Mouse (Mus musculus): ENCODE measurements around the gene Mrps2.
"Not testable (repeated sequence)": the region's sequence is repeated elsewhere in the genome, so short reads cannot be mapped to it uniquely, and the experiment has no call there.

Mrps2 gene

GRCm38 (mm10) chr2:28472011-28472410 is 4.1 kb downstream of the Mrps2 start:
- DNase-seq (ENCODE audit: extremely low spot score) = not testable (repeated sequence)

- not testable (repeated sequence) for DNase-seq (ENCODE audit: extremely low spot score)
Observed at GRCm38 (mm10) chr2:28477993-28478392, 10.1 kb downstream of the Mrps2 start.

- no peak for DNase-seq (ENCODE audit: extremely low spot score)
Observed at GRCm38 (mm10) chr2:28479208-28480204, 11.6 kb downstream of the Mrps2 start.

- DNase-seq (ENCODE audit: extremely low spot score) = no peak
Observed at GRCm38 (mm10) chr2:28483861-28484260, 16.0 kb downstream of the Mrps2 start.

- DNase-seq (ENCODE audit: extremely low spot score) = no peak
Observed at GRCm38 (mm10) chr2:28494521-28494920, 26.7 kb downstream of the Mrps2 start.

- DNase-seq (ENCODE audit: extremely low spot score) = no peak
Observed at GRCm38 (mm10) chr2:28495207-28495756, 27.4 kb downstream of the Mrps2 start.

- DNase-seq (ENCODE audit: extremely low spot score) = no peak
Observed at GRCm38 (mm10) chr2:28495801-28496595, 28.1 kb downstream of the Mrps2 start.

- no peak for DNase-seq (ENCODE audit: extremely low spot score)
Observed at GRCm38 (mm10) chr2:28496671-28497070, 28.8 kb downstream of the Mrps2 start, which contains the start of gene Gbgt1. Gbgt1 (plus strand) TSS chr2:28496891.

GRCm38 (mm10) chr2:28497561-28497960 is 29.7 kb downstream of the Mrps2 start:
- DNase-seq (ENCODE audit: extremely low spot score) = no peak

- DNase-seq (ENCODE audit: extremely low spot score) = no peak
Observed at GRCm38 (mm10) chr2:28498431-28498830, 30.6 kb downstream of the Mrps2 start.

- no peak for DNase-seq (ENCODE audit: extremely low spot score)
Observed at GRCm38 (mm10) chr2:28502987-28503386, 35.1 kb downstream of the Mrps2 start.

GRCm38 (mm10) chr2:28504676-28505075 is 36.8 kb downstream of the Mrps2 start:
- DNase-seq (ENCODE audit: extremely low spot score) = no peak

- DNase-seq (ENCODE audit: extremely low spot score) = no peak
Observed at GRCm38 (mm10) chr2:28505795-28506194, 37.9 kb downstream of the Mrps2 start, which contains the start of gene Gm10134. Gm10134 (plus strand) TSS chr2:28506095.

- no peak for DNase-seq (ENCODE audit: extremely low spot score)
Observed at GRCm38 (mm10) chr2:28506291-28506690, 38.4 kb downstream of the Mrps2 start.

GRCm38 (mm10) chr2:28511600-28511999 is 43.7 kb downstream of the Mrps2 start:
- not testable (repeated sequence) for DNase-seq (ENCODE audit: extremely low spot score)

- peak; percentile 73 for DNase-seq (ENCODE audit: extremely low spot score)
Observed at GRCm38 (mm10) chr2:28512798-28513401, 45.0 kb downstream of the Mrps2 start, which contains the start of gene Ralgds. Ralgds (plus strand) TSS chr2:28513125.

- DNase-seq (ENCODE audit: extremely low spot score) = peak; percentile 45
Observed at GRCm38 (mm10) chr2:28513431-28514370, 45.8 kb downstream of the Mrps2 start.

GRCm38 (mm10) chr2:28514489-28514888 is 46.6 kb downstream of the Mrps2 start:
- peak; percentile 86 for DNase-seq (ENCODE audit: extremely low spot score)

GRCm38 (mm10) chr2:28517206-28517909 is 49.5 kb downstream of the Mrps2 start:
- peak; percentile 68 for DNase-seq (ENCODE audit: extremely low spot score)

- DNase-seq (ENCODE audit: extremely low spot score) = no peak
Observed at GRCm38 (mm10) chr2:28518231-28518630, 50.4 kb downstream of the Mrps2 start.

Measured in embryo, embryonic 9.5 days (tissue).